Mouse (Mus musculus): ENCODE data around the gene Rnf157.
"Not testable (repeated sequence)": the region's sequence is repeated elsewhere in the genome, so short reads cannot be mapped to it uniquely, and the experiment has no call there.

Gene Rnf157

GRCm38 (mm10) chr11:116433356-116434286 is 20.8 kb upstream of the Rnf157 start, which contains the start of gene Ubald2:
Gene Ubald2 (plus strand): TSS chr11:116434094.
- peak; percentile 98 to 100 for DNase-seq

- DNase-seq: no peak
Observed at GRCm38 (mm10) chr11:116432593-116433355, 19.9 kb upstream of the Rnf157 start.

- no peak for DNase-seq
Observed at GRCm38 (mm10) chr11:116432127-116432526, 19.3 kb upstream of the Rnf157 start.

- no peak for DNase-seq
Observed at GRCm38 (mm10) chr11:116431428-116432077, 18.7 kb upstream of the Rnf157 start.

- DNase-seq: no peak
Observed at GRCm38 (mm10) chr11:116430723-116431427, 18.0 kb upstream of the Rnf157 start.

- DNase-seq: no peak
Observed at GRCm38 (mm10) chr11:116429862-116430613, 17.2 kb upstream of the Rnf157 start.

GRCm38 (mm10) chr11:116428872-116429859 is 16.3 kb upstream of the Rnf157 start:
- DNase-seq: no peak

- no peak for DNase-seq
Observed at GRCm38 (mm10) chr11:116426852-116427575, 14.2 kb upstream of the Rnf157 start.

GRCm38 (mm10) chr11:116426328-116426727 is 13.5 kb upstream of the Rnf157 start:
- not testable (repeated sequence) for DNase-seq

- DNase-seq: no peak
Observed at GRCm38 (mm10) chr11:116424621-116425407, 12.0 kb upstream of the Rnf157 start.

- DNase-seq: peak in 1 of 2 experiments; percentile 45
Observed at GRCm38 (mm10) chr11:116423782-116424620, 11.2 kb upstream of the Rnf157 start.

GRCm38 (mm10) chr11:116423214-116423613 is 10.4 kb upstream of the Rnf157 start:
- DNase-seq: no peak

- DNase-seq: no peak
Observed at GRCm38 (mm10) chr11:116422562-116422961, 9.7 kb upstream of the Rnf157 start.

GRCm38 (mm10) chr11:116421102-116421501 is 8.3 kb upstream of the Rnf157 start:
- no peak for DNase-seq

GRCm38 (mm10) chr11:116418841-116419462 is 6.1 kb upstream of the Rnf157 start:
- DNase-seq: no peak

- peak in 1 of 2 experiments; percentile 49 for DNase-seq
Observed at GRCm38 (mm10) chr11:116418194-116418840, 5.5 kb upstream of the Rnf157 start.

- no peak for DNase-seq
Observed at GRCm38 (mm10) chr11:116417054-116417453, 4.2 kb upstream of the Rnf157 start.

Data from thymus, postnatal 36 days (tissue).